Mouse (Mus musculus) T-helper 2 cell (primary cell): ENCODE data around the gene Gm7694.

Experiments used
- in situ Hi-C: fragments of 300-600 bp; cut with MboI, MseI; formaldehyde crosslinking; loops from one replicate; pipeline ENCODE4 v1.15.1; 2025; ENCODE audit warnings: high pct_unique_total_duplicates

The Gm7694 gene

GRCm38 (mm10) chr1:170306232-170306631 lies at the start of gene Gm7694:
Gm7694 (minus strand) TSS chr1:170306332.
- in situ Hi-C loops: no loop called here

- in situ Hi-C loops: no loop called here
Observed at GRCm38 (mm10) chr1:170353335-170353734, 47.2 kb upstream of the Gm7694 start.

- in situ Hi-C loops: no loop called here
Observed at GRCm38 (mm10) chr1:170351080-170351479, 44.9 kb upstream of the Gm7694 start.

GRCm38 (mm10) chr1:170346266-170346665 lies 40.1 kb upstream of the Gm7694 start:
- in situ Hi-C loops: no loop called here

GRCm38 (mm10) chr1:170343906-170344305 lies 37.8 kb upstream of the Gm7694 start:
- in situ Hi-C loops: no loop called here

- in situ Hi-C loops: no loop called here
Observed at GRCm38 (mm10) chr1:170343081-170343480, 36.9 kb upstream of the Gm7694 start.

GRCm38 (mm10) chr1:170339943-170340342 lies 33.8 kb upstream of the Gm7694 start:
- in situ Hi-C loops: no loop called here

GRCm38 (mm10) chr1:170332775-170333174 lies 26.6 kb upstream of the Gm7694 start:
- in situ Hi-C loops: no loop called here

GRCm38 (mm10) chr1:170331926-170332325 lies 25.8 kb upstream of the Gm7694 start:
- in situ Hi-C loops: no loop called here

GRCm38 (mm10) chr1:170325277-170325676 lies 19.1 kb upstream of the Gm7694 start:
- in situ Hi-C loops: no loop called here

GRCm38 (mm10) chr1:170324312-170324711 lies 18.2 kb upstream of the Gm7694 start:
- in situ Hi-C loops: no loop called here

GRCm38 (mm10) chr1:170323001-170323400 lies 16.9 kb upstream of the Gm7694 start:
- in situ Hi-C loops: no loop called here

- in situ Hi-C loops: no loop called here
Observed at GRCm38 (mm10) chr1:170322046-170322445, 15.9 kb upstream of the Gm7694 start.

GRCm38 (mm10) chr1:170311431-170311830 lies 5.3 kb upstream of the Gm7694 start:
- in situ Hi-C loops: no loop called here

- in situ Hi-C loops: no loop called here
Observed at GRCm38 (mm10) chr1:170308503-170308902, 2.4 kb upstream of the Gm7694 start, which contains the start of gene Spata46. Spata46 (plus strand) TSS chr1:170308803.

- in situ Hi-C loops: no loop called here
Observed at GRCm38 (mm10) chr1:170305002-170305401, 1.1 kb downstream of the Gm7694 start.

- in situ Hi-C loops: no loop called here
Observed at GRCm38 (mm10) chr1:170303103-170303502, 3.0 kb downstream of the Gm7694 start.

GRCm38 (mm10) chr1:170302456-170302855 lies 3.7 kb downstream of the Gm7694 start:
- in situ Hi-C loops: no loop called here

GRCm38 (mm10) chr1:170301686-170302085 lies 4.4 kb downstream of the Gm7694 start:
- in situ Hi-C loops: no loop called here

- in situ Hi-C loops: no loop called here
Observed at GRCm38 (mm10) chr1:170299496-170299895, 6.6 kb downstream of the Gm7694 start.

- in situ Hi-C loops: no loop called here
Observed at GRCm38 (mm10) chr1:170294786-170295570, 11.2 kb downstream of the Gm7694 start.

GRCm38 (mm10) chr1:170293257-170293656 lies 12.9 kb downstream of the Gm7694 start:
- in situ Hi-C loops: no loop called here

- in situ Hi-C loops: no loop called here
Observed at GRCm38 (mm10) chr1:170292239-170292951, 13.7 kb downstream of the Gm7694 start.
